Mouse (Mus musculus): ENCODE results near the gene S1pr5. TPM values are rescaled to one million over a fixed set of nuclear protein-coding genes. Genes with fewer than 3 reads are reported as not detected.

S1pr5 gene
- polyA plus RNA-seq, 1 experiment from 2014 or later: 0.06 TPM

GRCm38 (mm10) chr9:21221383-21221929, 26.8 kb downstream of the S1pr5 start:
- Histone ChIP-seq H3K4me2 (peak overlapping the region; percentile 81), H3K27ac (replicated peaks) (peak overlapping the region; percentile 88), H3K27me3 (no peaks in the 10 kb centered on the region), H3K36me3 (replicated peaks) (no peaks in the 10 kb centered on the region), H3K4me1 (replicated peaks) (peaks cover 37% of the 10 kb centered on the region), H3K9ac (peak overlapping the region; percentile 56), H3K9me3 (replicated peaks) (0 out of 2 replicates have a peak, but pooled peaks cover 4% of the 10 kb centered on the region), H3K4me3 (replicated peaks) (peak overlapping the region; percentile 60)
- peak; percentile 29; the same call in 1 of the 2 replicates for ATAC-seq (ENCODE audit: insufficient read depth)
- WGBS (ENCODE audit: insufficient replicate concordance): 10% methylated on average over 7 of the region's 7 CpGs

- no peaks in the 10 kb centered on the region for H3K36me3 ChIP-seq (replicated peaks)
- H3K4me1 ChIP-seq (replicated peaks): peaks cover 35% of the 10 kb centered on the region
- no peaks in the 10 kb centered on the region for H3K27me3 ChIP-seq
- 0 out of 2 replicates have a peak, but pooled peaks cover 4% of the 10 kb centered on the region for H3K9me3 ChIP-seq (replicated peaks)
- peak; percentile 88 for ATAC-seq (ENCODE audit: insufficient read depth)
- peak overlapping the region; percentile 88 for H3K27ac ChIP-seq (replicated peaks)
- peak overlapping the region; percentile 60 for H3K4me3 ChIP-seq (replicated peaks)
- peak overlapping the region; percentile 81 for H3K4me2 ChIP-seq
- H3K9ac ChIP-seq: peak overlapping the region; percentile 56
- WGBS (ENCODE audit: insufficient replicate concordance): 3% methylated on average over 21 of the region's 21 CpGs
Measured at GRCm38 (mm10) chr9:21220490-21221382, 27.5 kb downstream of the S1pr5 start.

GRCm38 (mm10) chr9:21219820-21220219, 28.4 kb downstream of the S1pr5 start:
- 0 out of 2 replicates have a peak, but pooled peaks cover 4% of the 10 kb centered on the region for H3K9me3 ChIP-seq (replicated peaks)
- H3K4me2 ChIP-seq: no peak overlapping the region
- H3K4me1 ChIP-seq (replicated peaks): peaks cover 29% of the 10 kb centered on the region
- H3K27ac ChIP-seq (replicated peaks): no peak overlapping the region
- 49% methylated on average over 3 of the region's 3 CpGs for WGBS (ENCODE audit: insufficient replicate concordance)
- no peak overlapping the region for H3K9ac ChIP-seq
- H3K4me3 ChIP-seq (replicated peaks): no peak overlapping the region
- H3K27me3 ChIP-seq: no peaks in the 10 kb centered on the region
- no peaks in the 10 kb centered on the region for H3K36me3 ChIP-seq (replicated peaks)
- no peak for ATAC-seq (ENCODE audit: insufficient read depth)

GRCm38 (mm10) chr9:21216050-21216841, 32.0 kb downstream of the S1pr5 start:
- H3K36me3 ChIP-seq (replicated peaks): no peaks in the 10 kb centered on the region
- no peak overlapping the region for H3K4me2 ChIP-seq
- WGBS (ENCODE audit: insufficient replicate concordance): 70% methylated on average over 25 of the region's 25 CpGs
- 0 out of 2 replicates have a peak, but pooled peaks cover 4% of the 10 kb centered on the region for H3K9me3 ChIP-seq (replicated peaks)
- H3K27ac ChIP-seq (replicated peaks): no peak overlapping the region
- no peak for ATAC-seq (ENCODE audit: insufficient read depth)
- no peaks in the 10 kb centered on the region for H3K27me3 ChIP-seq
- peaks cover 16% of the 10 kb centered on the region for H3K4me1 ChIP-seq (replicated peaks)
- no peak overlapping the region for H3K4me3 ChIP-seq (replicated peaks)
- no peak overlapping the region for H3K9ac ChIP-seq

GRCm38 (mm10) chr9:21213617-21214190, 34.5 kb downstream of the S1pr5 start:
- Histone ChIP-seq H3K36me3 (replicated peaks) (no peaks in the 10 kb centered on the region), H3K9ac (no peak overlapping the region), H3K9me3 (replicated peaks) (no peaks in the 10 kb centered on the region), H3K4me3 (replicated peaks) (no peak overlapping the region), H3K27me3 (no peaks in the 10 kb centered on the region), H3K4me2 (no peak overlapping the region), H3K4me1 (replicated peaks) (peaks cover 16% of the 10 kb centered on the region), H3K27ac (replicated peaks) (no peak overlapping the region)
- WGBS (ENCODE audit: insufficient replicate concordance): 49% methylated on average over 7 of the region's 7 CpGs
- no peak for ATAC-seq (ENCODE audit: insufficient read depth)

- ATAC-seq (ENCODE audit: insufficient read depth): no peak
- no peaks in the 10 kb centered on the region for H3K9me3 ChIP-seq (replicated peaks)
Measured at GRCm38 (mm10) chr9:21211624-21212023, 36.6 kb downstream of the S1pr5 start.

GRCm38 (mm10) chr9:21210821-21211220, 37.4 kb downstream of the S1pr5 start:
- no peaks in the 10 kb centered on the region for H3K27me3 ChIP-seq
- ATAC-seq (ENCODE audit: insufficient read depth): no peak
- no peak overlapping the region for H3K4me3 ChIP-seq (replicated peaks)
- no peak overlapping the region for H3K27ac ChIP-seq (replicated peaks)
- WGBS (ENCODE audit: insufficient replicate concordance): 76% methylated on average over 6 of the region's 6 CpGs
- H3K9ac ChIP-seq: no peak overlapping the region
- no peaks in the 10 kb centered on the region for H3K9me3 ChIP-seq (replicated peaks)
- no peaks in the 10 kb centered on the region for H3K36me3 ChIP-seq (replicated peaks)
- peaks cover 15% of the 10 kb centered on the region for H3K4me1 ChIP-seq (replicated peaks)
- no peak overlapping the region for H3K4me2 ChIP-seq

More at GRCm38 (mm10) chr9:21211624-21212023, 36.6 kb downstream of the S1pr5 start:
- no peak overlapping the region for H3K27ac ChIP-seq (replicated peaks)
- H3K4me3 ChIP-seq (replicated peaks): no peak overlapping the region
- WGBS (ENCODE audit: insufficient replicate concordance): 73% methylated on average over 7 of the region's 7 CpGs
- no peaks in the 10 kb centered on the region for H3K36me3 ChIP-seq (replicated peaks)
- no peak overlapping the region for H3K4me2 ChIP-seq
- H3K4me1 ChIP-seq (replicated peaks): peaks cover 16% of the 10 kb centered on the region
- no peaks in the 10 kb centered on the region for H3K27me3 ChIP-seq
- no peak overlapping the region for H3K9ac ChIP-seq

- Histone ChIP-seq H3K9me3 (replicated peaks) (no peaks in the 10 kb centered on the region), H3K27me3 (no peaks in the 10 kb centered on the region), H3K4me1 (replicated peaks) (peaks cover 22% of the 10 kb centered on the region), H3K9ac (no peak overlapping the region), H3K27ac (replicated peaks) (no peak overlapping the region), H3K4me2 (no peak overlapping the region), H3K36me3 (replicated peaks) (0 out of 2 replicates have a peak, but pooled peaks cover 2% of the 10 kb centered on the region), H3K4me3 (replicated peaks) (no peak overlapping the region)
- ATAC-seq (ENCODE audit: insufficient read depth): no peak
- WGBS (ENCODE audit: insufficient replicate concordance): 58% methylated on average over 2 of the region's 2 CpGs
Measured at GRCm38 (mm10) chr9:21208626-21209025, 39.6 kb downstream of the S1pr5 start.

GRCm38 (mm10) chr9:21206848-21207247, 41.4 kb downstream of the S1pr5 start:
- WGBS (ENCODE audit: insufficient replicate concordance): 70% methylated on average over 6 of the region's 6 CpGs

GRCm38 (mm10) chr9:21204528-21205272, 43.5 kb downstream of the S1pr5 start:
- no peak overlapping the region for H3K27ac ChIP-seq (replicated peaks)
- WGBS (ENCODE audit: insufficient replicate concordance): 50% methylated on average over 23 of the region's 23 CpGs
- no peak overlapping the region for H3K9ac ChIP-seq
- no peaks in the 10 kb centered on the region for H3K27me3 ChIP-seq
- H3K4me3 ChIP-seq (replicated peaks): no peak overlapping the region; the same call in 1 of the 2 replicates
- peaks cover 11% of the 10 kb centered on the region for H3K4me1 ChIP-seq (replicated peaks)
- peak; percentile 31 for ATAC-seq (ENCODE audit: insufficient read depth)
- H3K9me3 ChIP-seq (replicated peaks): no peaks in the 10 kb centered on the region
- peak overlapping the region; percentile 48 for H3K4me2 ChIP-seq
- 0 out of 2 replicates have a peak, but pooled peaks cover 2% of the 10 kb centered on the region for H3K36me3 ChIP-seq (replicated peaks)

More at GRCm38 (mm10) chr9:21206848-21207247, 41.4 kb downstream of the S1pr5 start:
- H3K4me3 ChIP-seq (replicated peaks): no peak overlapping the region
- H3K4me1 ChIP-seq (replicated peaks): peaks cover 21% of the 10 kb centered on the region
- no peaks in the 10 kb centered on the region for H3K9me3 ChIP-seq (replicated peaks)
- H3K4me2 ChIP-seq: no peak overlapping the region
- H3K9ac ChIP-seq: no peak overlapping the region
- no peak for ATAC-seq (ENCODE audit: insufficient read depth)
- H3K27me3 ChIP-seq: no peaks in the 10 kb centered on the region
- 0 out of 2 replicates have a peak, but pooled peaks cover 2% of the 10 kb centered on the region for H3K36me3 ChIP-seq (replicated peaks)
- no peak overlapping the region for H3K27ac ChIP-seq (replicated peaks)
